ENCODE assay signal across 27 mouse cellular contexts in genomic region chr13:115655134-115655533, GRCm38 (mm10).
DNase-seq lines count a peak whose midpoint lies in the region; ATAC-seq and TF ChIP-seq lines count a peak whose summit lies in the region.
"Had no signal": no experiment of that assay in that cellular context is flagged by ENCODE, and none has a peak within 500 bp of the region (broad histone marks: within the 10 kb centered on the region; RNA-seq: fewer than 3 reads in every experiment).

No protein-coding gene starts in this region.

- no peak for ATAC-seq in forebrain, embryonic 14.5 days
- no peak for ATAC-seq in lung, embryonic 14.5 days (ENCODE audit: insufficient read depth)
- 0 out of 2 replicates have a peak, but pooled peaks have one; percentile 21 for ATAC-seq in midbrain, embryonic 16.5 days
- ATAC-seq in midbrain, embryonic 15.5 days (replicated peaks) = no peak; the same call in 1 of the 2 replicates
- ATAC-seq: intestine, postnatal 0 days; Patski had no signal

- WGBS in forebrain, embryonic 14.5 days = 79% methylated on average over 6 of the region's 6 CpGs
- 93% methylated on average over 6 of the region's 6 CpGs for WGBS in forebrain, embryonic 10.5 days
- WGBS in lung, embryonic 14.5 days = 51% methylated on average over 6 of the region's 6 CpGs
- 71% methylated on average over 6 of the region's 6 CpGs for WGBS in midbrain, embryonic 16.5 days
- 71% methylated on average over 6 of the region's 6 CpGs for WGBS in midbrain, embryonic 15.5 days

- H3K4me2 ChIP-seq in forebrain, embryonic 14.5 days (ENCODE audit: low read length) = no peak overlapping the region
- no peak overlapping the region for H3K4me2 ChIP-seq in lung, embryonic 14.5 days
- H3K4me2 ChIP-seq in midbrain, embryonic 16.5 days (ENCODE audit: low read length) = no peak overlapping the region
- no peak overlapping the region for H3K4me2 ChIP-seq in midbrain, embryonic 15.5 days
- H3K4me2 ChIP-seq: embryonic facial prominence, embryonic 12.5 days; embryonic facial prominence, embryonic 15.5 days; heart, embryonic 13.5 days; hindbrain, embryonic 14.5 days had no signal

- H3K4me3 ChIP-seq in forebrain, embryonic 14.5 days (ENCODE audit: low read depth, low read length) = no peak overlapping the region
- H3K4me3 ChIP-seq in forebrain, embryonic 10.5 days = no peak overlapping the region
- H3K4me3 ChIP-seq in lung, embryonic 14.5 days (ENCODE audit: low read depth, low read length) = no peak overlapping the region
- no peak overlapping the region for H3K4me3 ChIP-seq in midbrain, embryonic 16.5 days (ENCODE audit: low read depth, low read length)
- H3K4me3 ChIP-seq in midbrain, embryonic 15.5 days = no peak overlapping the region
- H3K4me3 ChIP-seq: embryonic facial prominence, embryonic 12.5 days; embryonic facial prominence, embryonic 15.5 days; heart, adult 2 months; heart, embryonic 10.5 days; heart, embryonic 13.5 days had no signal

- peaks cover 3% of the 10 kb centered on the region; the same call in 1 of the 2 replicates for H3K4me1 ChIP-seq in forebrain, embryonic 14.5 days (ENCODE audit: control insufficient read depth, insufficient read depth, low read length)
- H3K4me1 ChIP-seq in forebrain, embryonic 10.5 days = peaks cover 13% of the 10 kb centered on the region; the same call in 1 of the 2 replicates
- H3K4me1 ChIP-seq in lung, embryonic 14.5 days (ENCODE audit: insufficient read depth) = no peaks in the 10 kb centered on the region
- no peaks in the 10 kb centered on the region for H3K4me1 ChIP-seq in midbrain, embryonic 16.5 days (ENCODE audit: control insufficient read depth, insufficient read depth, low read length)
- no peaks in the 10 kb centered on the region for H3K4me1 ChIP-seq in midbrain, embryonic 15.5 days
- H3K4me1 ChIP-seq: embryonic facial prominence, embryonic 12.5 days; embryonic facial prominence, embryonic 15.5 days; heart, embryonic 10.5 days; heart, embryonic 13.5 days had no signal

- no peak overlapping the region for H3K27ac ChIP-seq in forebrain, embryonic 14.5 days (ENCODE audit: low read depth, low read length)
- no peak overlapping the region for H3K27ac ChIP-seq in forebrain, embryonic 10.5 days
- no peak overlapping the region for H3K27ac ChIP-seq in lung, embryonic 14.5 days (ENCODE audit: low read depth)
- no peak overlapping the region for H3K27ac ChIP-seq in midbrain, embryonic 16.5 days (ENCODE audit: low read length)
- no peak overlapping the region for H3K27ac ChIP-seq in midbrain, embryonic 15.5 days
- H3K27ac ChIP-seq: embryonic facial prominence, embryonic 12.5 days; embryonic facial prominence, embryonic 15.5 days; heart, adult 2 months; heart, embryonic 10.5 days; heart, embryonic 13.5 days; hindbrain, embryonic 14.5 days had no signal

- H3K9ac ChIP-seq in forebrain, embryonic 14.5 days (ENCODE audit: low read length) = no peak overlapping the region
- H3K9ac ChIP-seq in lung, embryonic 14.5 days = no peak overlapping the region
- no peak overlapping the region for H3K9ac ChIP-seq in midbrain, embryonic 16.5 days (ENCODE audit: low read depth, low read length)
- H3K9ac ChIP-seq in midbrain, embryonic 15.5 days = no peak overlapping the region
- H3K9ac ChIP-seq: embryonic facial prominence, embryonic 12.5 days; embryonic facial prominence, embryonic 15.5 days; heart, embryonic 13.5 days; hindbrain, embryonic 14.5 days had no signal

- no peak for TF ChIP-seq CTCF in lung, embryonic 14.5 days (IDR thresholded peaks at IDR 0.05; ENCODE audit: low read depth)

- peak; percentile 25 for DNase-seq in forebrain, embryonic 14.5 days (ENCODE audit: low spot score)
- no peak for DNase-seq in forebrain, embryonic 10.5 days (ENCODE audit: extremely low spot score, low spot score)
- peak; percentile 21 for DNase-seq in lung, embryonic 14.5 days
- no peak for DNase-seq in lung, postnatal 10 days
- DNase-seq: adrenal gland, postnatal 10 days; adrenal gland, postnatal 36 days; B cell, adult 2 months; cerebellum, adult 11 months; cerebellum, adult 2 months; cerebellum, adult 9-11 months; cerebellum, postnatal 25 days; gastrocnemius, postnatal 10 days; gastrocnemius, postnatal 36 days; heart, adult 2 months; heart, postnatal 14 days; heart, postnatal 4 days had no signal

- H3K9me3 ChIP-seq in forebrain, embryonic 14.5 days (replicated peaks; ENCODE audit: control insufficient read depth, low read length) = no peaks in the 10 kb centered on the region
- H3K9me3 ChIP-seq in forebrain, embryonic 10.5 days = no peaks in the 10 kb centered on the region
- H3K9me3 ChIP-seq in lung, embryonic 14.5 days (ENCODE audit: low read depth, low read length) = no peaks in the 10 kb centered on the region
- H3K9me3 ChIP-seq in midbrain, embryonic 16.5 days (replicated peaks; ENCODE audit: control insufficient read depth, low read length, poor library complexity, severe bottlenecking) = no peaks in the 10 kb centered on the region
- no peaks in the 10 kb centered on the region for H3K9me3 ChIP-seq in midbrain, embryonic 15.5 days
- H3K9me3 ChIP-seq: embryonic facial prominence, embryonic 12.5 days; embryonic facial prominence, embryonic 15.5 days; heart, embryonic 10.5 days; heart, embryonic 13.5 days had no signal

- no peaks in the 10 kb centered on the region for H3K36me3 ChIP-seq in forebrain, embryonic 14.5 days (ENCODE audit: control insufficient read depth, insufficient read depth, low read length)
- no peaks in the 10 kb centered on the region for H3K36me3 ChIP-seq in forebrain, embryonic 10.5 days (replicated peaks)
- no peaks in the 10 kb centered on the region for H3K36me3 ChIP-seq in lung, embryonic 14.5 days (ENCODE audit: insufficient read depth)
- H3K36me3 ChIP-seq in midbrain, embryonic 16.5 days (ENCODE audit: control insufficient read depth, insufficient read depth, low read length) = no peaks in the 10 kb centered on the region
- H3K36me3 ChIP-seq in midbrain, embryonic 15.5 days (replicated peaks) = no peaks in the 10 kb centered on the region
- H3K36me3 ChIP-seq: embryonic facial prominence, embryonic 12.5 days; embryonic facial prominence, embryonic 15.5 days; G1E; heart, embryonic 10.5 days; heart, embryonic 13.5 days had no signal

- no peaks in the 10 kb centered on the region for H3K27me3 ChIP-seq in forebrain, embryonic 14.5 days (replicated peaks; ENCODE audit: control insufficient read depth, insufficient read depth, low read length)
- H3K27me3 ChIP-seq in forebrain, embryonic 10.5 days (ENCODE audit: poor library complexity, severe bottlenecking) = no peaks in the 10 kb centered on the region
- no peaks in the 10 kb centered on the region for H3K27me3 ChIP-seq in lung, embryonic 14.5 days (ENCODE audit: insufficient read depth, low read length)
- H3K27me3 ChIP-seq in midbrain, embryonic 16.5 days (ENCODE audit: control insufficient read depth, insufficient read depth, low read depth, low read length) = no peaks in the 10 kb centered on the region
- H3K27me3 ChIP-seq in midbrain, embryonic 15.5 days (replicated peaks) = no peaks in the 10 kb centered on the region
- H3K27me3 ChIP-seq: CH12.LX; embryonic facial prominence, embryonic 12.5 days; embryonic facial prominence, embryonic 15.5 days; heart, embryonic 13.5 days had no signal

Comparison
In these comparisons a context has a peak if more than half of its experiments do, and no peak if none do; other contexts are left out.
1. DNase-seq: peak in forebrain, embryonic 14.5 days (single experiment) and lung, embryonic 14.5 days (single experiment); none in forebrain, embryonic 10.5 days (single experiment) and lung, postnatal 10 days (single experiment).